Mouse (Mus musculus) liver, embryonic 14.5 days (tissue): ENCODE data around the gene Myrfl.

Source experiments
- CTCF ChIP-seq: IDR thresholded peaks from 2 replicates; pipeline ENCODE4 v1.5.1; 2016; ENCODE audit warnings: antibody characterized with exemption, low read depth, control low read depth
- EP300 ChIP-seq: IDR thresholded peaks from 2 replicates; pipeline ENCODE4 v1.6.1; 2016; ENCODE audit warnings: antibody characterized with exemption, low read depth

GRCm38 (mm10) chr10:116761476-116762068 is 135.1 kb downstream of the Myrfl start:
- TF ChIP-seq CTCF (no peak), EP300 (no peak)
